Mouse (Mus musculus) CH12.LX (cell line): ENCODE results near the gene Psip1.

Source experiments
- CTCF ChIP-seq, 2 experiments: IDR thresholded peaks in 1 of 2; conservative IDR thresholded peaks in 1 of 2; 2 replicates each; pipeline ENCODE4 v1.5.1; 2011 to 2012; ENCODE audit warnings: low read depth in 2 of 2, low read length in 2 of 2, improper control_type of control experiment in 1 of 2, inconsistent platforms in 1 of 2, mild to moderate bottlenecking in 1 of 2, moderate library complexity in 1 of 2
- ELF1 ChIP-seq: IDR thresholded peaks from 2 replicates; pipeline ENCODE4 v1.6.1; 2014; ENCODE audit warnings: low read depth, mild to moderate bottlenecking, inconsistent platforms, low read length, improper control_type of control experiment
- HCFC1 ChIP-seq: IDR thresholded peaks from 2 replicates; pipeline ENCODE4 v1.6.1; 2012; ENCODE audit warnings: low read depth, mild to moderate bottlenecking, inconsistent platforms, low read length, improper control_type of control experiment
- MAFK ChIP-seq: IDR thresholded peaks from 2 replicates; pipeline ENCODE4 v1.6.1; 2011; ENCODE audit warnings: low read length, improper control_type of control experiment; ENCODE audit not compliant: insufficient replicate concordance
- MEF2A ChIP-seq: IDR thresholded peaks from 2 replicates; pipeline ENCODE4 v1.6.1; 2014; ENCODE audit warnings: low read depth, mild to moderate bottlenecking, inconsistent platforms, low read length, improper control_type of control experiment, borderline replicate concordance
- POLR2A ChIP-seq: IDR thresholded peaks from 2 replicates; pipeline ENCODE4 v1.6.1; 2011; ENCODE audit warnings: low read depth, mild to moderate bottlenecking, improper control_type of control experiment, low read length
- USF1 ChIP-seq: IDR thresholded peaks from 2 replicates; pipeline ENCODE4 v1.6.1; 2014; ENCODE audit warnings: low read depth, mild to moderate bottlenecking, inconsistent platforms, low read length, improper control_type of control experiment
- USF2 ChIP-seq: conservative IDR thresholded peaks from 2 replicates; pipeline ENCODE4 v1.6.1; 2011; ENCODE audit warnings: low read depth, low read length, improper control_type of control experiment
- ZKSCAN1 ChIP-seq: IDR thresholded peaks from 2 replicates; pipeline ENCODE4 v1.6.1; 2012; ENCODE audit warnings: low read depth, inconsistent platforms, low read length, improper control_type of control experiment, borderline replicate concordance
- ZMIZ1 ChIP-seq: IDR thresholded peaks from 2 replicates; pipeline ENCODE4 v1.6.1; 2012; ENCODE audit warnings: low read depth, mild to moderate bottlenecking, inconsistent platforms, low read length, improper control_type of control experiment

- TF ChIP-seq USF2 (no peak), POLR2A (no peak), CTCF (conservative IDR thresholded peaks at IDR 0.05 in 1 of 2, IDR thresholded peaks at IDR 0.05 in 1 of 2; ENCODE audit: low read depth in 2 of 2, low read length in 2 of 2) (no peak), ZKSCAN1 (no peak), ZMIZ1 (no peak), USF1 (no peak), HCFC1 (no peak), MEF2A (no peak), ELF1 (no peak), MAFK (no peak)
Measured at GRCm38 (mm10) chr4:83522066-83522465, 35.8 kb upstream of the Psip1 start.
